In the genomic region with DNA sequence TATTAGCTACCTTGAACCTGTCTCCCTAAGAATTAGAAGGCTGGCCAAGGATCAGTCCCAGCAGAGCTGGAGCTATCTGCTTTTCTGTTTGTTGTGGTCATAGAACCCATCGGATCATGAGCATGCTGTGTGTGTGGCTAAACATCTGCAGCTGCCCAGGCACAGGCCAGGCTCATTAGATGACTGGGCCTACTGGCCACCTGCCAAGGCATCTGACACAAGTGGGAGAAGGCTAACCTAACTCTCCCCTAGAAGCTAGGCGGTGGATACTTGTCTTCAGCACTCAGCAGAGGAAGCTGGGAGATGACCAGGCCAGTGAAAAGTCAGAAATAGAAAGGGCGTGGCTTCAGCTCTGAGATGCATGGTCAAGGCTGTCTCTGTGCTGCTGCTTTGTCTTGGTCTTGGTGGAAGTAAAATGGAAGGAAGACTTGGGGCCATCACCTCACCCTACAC, we compare ENCODE assay signal across 8 mouse cellular contexts.
A peak's percentile ranks its signal among the peaks of the same experiment; 100 is the strongest.
DNase-seq lines count a peak whose midpoint lies in the region; ATAC-seq lines count a peak whose summit lies in the region.

No protein-coding gene starts in this region.

- peaks cover 12% of the 10 kb centered on the region for H3K4me1 ChIP-seq in forebrain, embryonic 14.5 days (ENCODE audit: control insufficient read depth, insufficient read depth, low read length)

- no peak overlapping the region for H3K4me2 ChIP-seq in forebrain, embryonic 14.5 days (ENCODE audit: low read length)

- DNase-seq in right cerebral cortex, postnatal 10 days (ENCODE audit: low spot score in 2 of 2): peak; percentile 41
- DNase-seq in right cerebral cortex, postnatal 25 days: no peak
- DNase-seq in forebrain, embryonic 14.5 days (ENCODE audit: low spot score): peak; percentile 69
- DNase-seq in heart, postnatal 14 days: peak; percentile 63 to 73
- DNase-seq in kidney, postnatal 25 days: peak; percentile 81 to 90
- peak; percentile 9 for DNase-seq in telencephalon, adult 2 months (ENCODE audit: low read depth, low spot score)
- DNase-seq in thymus, postnatal 36 days: no peak

- no peak overlapping the region for H3K4me3 ChIP-seq in forebrain, embryonic 14.5 days (ENCODE audit: low read depth, low read length)

- intact Hi-C loops in heart, postnatal 14 days (cut with DNase I): loop anchor here (5.0 to 10.0 kb wide), 2 partner anchors 67 to 185 kb away; no protein-coding TSS in a partner anchor

- ATAC-seq in forebrain, embryonic 14.5 days: peak; percentile 86
- ATAC-seq in megakaryocyte progenitor cell, adult 5-6 weeks (replicated peaks; ENCODE audit: poor library complexity): 0 out of 2 replicates have a peak, but pooled peaks have one; percentile 9

- H3K27me3 ChIP-seq in forebrain, embryonic 14.5 days (replicated peaks; ENCODE audit: control insufficient read depth, insufficient read depth, low read length): no peaks in the 10 kb centered on the region

- no peaks in the 10 kb centered on the region for H3K36me3 ChIP-seq in forebrain, embryonic 14.5 days (ENCODE audit: control insufficient read depth, insufficient read depth, low read length)

- no peak overlapping the region; the same call in 1 of the 2 replicates for H3K9ac ChIP-seq in forebrain, embryonic 14.5 days (ENCODE audit: low read length)

- H3K9me3 ChIP-seq in forebrain, embryonic 14.5 days (replicated peaks; ENCODE audit: control insufficient read depth, low read length): no peaks in the 10 kb centered on the region

- no peak overlapping the region for H3K27ac ChIP-seq in forebrain, embryonic 14.5 days (ENCODE audit: low read depth, low read length)

- 40% methylated on average over 3 of the region's 3 CpGs for WGBS in forebrain, embryonic 14.5 days

Comparison
In these comparisons a context has a peak if more than half of its experiments do, and no peak if none do; other contexts are left out.
1. DNase-seq: peak in right cerebral cortex, postnatal 10 days (2 of 2), forebrain, embryonic 14.5 days (single experiment), heart, postnatal 14 days (2 of 2), kidney, postnatal 25 days (2 of 2) and telencephalon, adult 2 months (single experiment); none in right cerebral cortex, postnatal 25 days (single experiment) and thymus, postnatal 36 days (0 of 2).